Mouse (Mus musculus) thymus, postnatal 4 days (tissue): Measurements from ENCODE around the gene Zfp385c.
"Not testable (repeated sequence)": the region's sequence is repeated elsewhere in the genome, so short reads cannot be mapped to it uniquely, and the experiment has no call there.

Source experiments
- DNase-seq: peaks from one replicate; pipeline ENCODE4 v3.0.0; 2021

The Zfp385c gene

GRCm38 (mm10) chr11:100594608-100595007, 97.6 kb downstream of the Zfp385c start:
- no peak for DNase-seq

GRCm38 (mm10) chr11:100592346-100593046, 99.8 kb downstream of the Zfp385c start:
- no peak for DNase-seq

- no peak for DNase-seq
These were observed 103.8 kb downstream of the Zfp385c start for GRCm38 (mm10) chr11:100588462-100588861.

GRCm38 (mm10) chr11:100585148-100585547, 107.1 kb downstream of the Zfp385c start:
- DNase-seq, result no peak

GRCm38 (mm10) chr11:100584561-100584961, 107.7 kb downstream of the Zfp385c start:
- DNase-seq, result peak; percentile 41

GRCm38 (mm10) chr11:100582836-100583235, 109.4 kb downstream of the Zfp385c start:
- no peak for DNase-seq

- not testable (repeated sequence) for DNase-seq
These were observed 109.8 kb downstream of the Zfp385c start for GRCm38 (mm10) chr11:100582413-100582812.

GRCm38 (mm10) chr11:100581756-100582155, 110.5 kb downstream of the Zfp385c start:
- peak; percentile 56 for DNase-seq

GRCm38 (mm10) chr11:100580275-100580674, 112.0 kb downstream of the Zfp385c start:
- DNase-seq, result no peak

- DNase-seq, result no peak
These were observed 113.0 kb downstream of the Zfp385c start for GRCm38 (mm10) chr11:100579116-100579799.

- DNase-seq, result no peak
These were observed 114.2 kb downstream of the Zfp385c start for GRCm38 (mm10) chr11:100577852-100578599.
